Mouse (Mus musculus) cerebellum, adult 11 months (tissue): ENCODE measurements around the gene Wfdc6a.

Experiments used
- DNase-seq: peaks from one replicate; pipeline ENCODE4 v3.0.0; 2022

Wfdc6a gene

DNA sequence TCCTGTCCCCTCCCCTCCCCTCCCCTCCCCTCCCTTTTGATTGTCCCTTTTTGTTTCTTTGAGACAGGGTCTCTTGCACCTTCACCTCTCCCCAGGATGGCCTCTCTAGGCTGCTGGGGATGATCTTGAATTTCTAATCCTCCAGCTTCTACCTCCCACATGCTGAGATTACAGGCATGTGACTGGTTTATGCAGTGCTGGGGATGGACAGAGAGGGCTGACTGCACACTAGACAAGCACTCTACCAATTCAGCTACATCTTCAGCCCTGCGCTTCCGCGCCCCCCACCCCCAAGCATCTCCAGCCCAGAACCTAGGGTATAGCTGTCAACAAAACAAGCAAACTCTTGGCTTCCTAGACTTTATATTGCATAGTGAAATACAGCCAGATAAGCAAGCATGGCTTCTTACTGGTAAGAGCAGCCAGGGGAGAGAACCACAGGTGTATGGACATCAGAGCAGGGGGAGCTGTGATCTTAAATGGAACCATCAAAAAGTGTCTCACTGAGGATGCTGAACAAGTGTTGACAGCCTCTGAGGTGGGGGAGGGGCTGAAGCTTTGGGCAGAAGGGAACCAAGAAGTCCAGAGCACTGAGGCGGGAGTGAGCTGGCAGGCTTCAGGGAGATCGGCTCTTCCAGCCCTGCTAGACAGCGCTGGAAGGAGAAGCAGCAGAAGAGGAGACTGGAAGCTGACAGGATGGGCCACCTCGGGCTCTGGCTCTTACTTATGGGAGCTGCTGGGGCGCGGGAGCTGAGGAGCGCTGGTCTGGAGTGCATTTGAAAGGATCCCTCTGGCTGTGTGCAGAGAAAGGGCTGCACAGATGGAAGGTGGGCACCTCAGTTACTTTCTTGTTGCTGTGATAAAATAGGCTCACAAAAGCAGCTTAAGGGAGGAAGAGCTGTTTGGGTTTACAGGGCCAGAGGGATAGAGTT, 35.0 kb downstream of the Wfdc6a start:
- DNase-seq: no peak

GRCm38 (mm10) chr2:164549338-164549737, 35.9 kb downstream of the Wfdc6a start:
- DNase-seq: no peak

GRCm38 (mm10) chr2:164544454-164545097, 40.7 kb downstream of the Wfdc6a start:
- DNase-seq: no peak

DNA sequence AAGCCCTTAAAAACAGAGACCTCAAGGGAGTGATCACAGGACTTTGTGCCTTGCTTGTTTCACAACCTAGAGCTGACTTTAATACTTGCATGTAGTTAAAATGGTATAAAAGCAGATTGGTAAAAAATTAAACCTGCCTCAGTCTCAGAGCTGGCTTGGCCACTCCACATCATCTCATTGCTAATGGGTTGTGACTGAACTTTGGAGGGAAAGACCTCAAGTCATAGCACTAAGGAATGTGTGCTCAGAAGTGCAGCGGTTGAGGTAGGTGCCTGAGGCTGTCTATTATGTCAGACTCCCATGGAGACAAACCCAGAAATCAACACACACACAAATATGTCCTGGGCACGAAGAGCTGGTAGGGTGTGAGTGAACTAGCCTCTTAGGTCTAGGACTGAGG, 41.5 kb downstream of the Wfdc6a start:
- DNase-seq: no peak

DNA sequence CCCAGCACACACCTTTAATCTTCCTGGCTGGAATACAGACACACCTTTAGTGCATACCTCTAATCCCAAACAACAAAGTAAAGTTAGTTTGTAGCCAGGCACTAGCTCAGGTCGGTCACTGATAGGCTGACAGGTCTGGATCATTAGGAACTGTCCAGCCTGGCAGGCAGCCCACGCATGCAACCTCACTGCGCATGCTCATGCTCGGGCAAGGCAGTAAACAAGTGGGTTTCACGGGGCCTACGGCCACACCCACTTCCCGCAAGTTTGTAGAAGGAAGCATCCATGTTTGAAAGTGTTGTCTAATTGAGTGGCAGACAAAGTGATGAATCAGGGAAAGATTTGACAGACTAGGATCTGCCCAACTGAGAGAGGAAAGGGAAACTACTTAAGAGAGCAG, 42.6 kb downstream of the Wfdc6a start:
- no peak for DNase-seq

DNA sequence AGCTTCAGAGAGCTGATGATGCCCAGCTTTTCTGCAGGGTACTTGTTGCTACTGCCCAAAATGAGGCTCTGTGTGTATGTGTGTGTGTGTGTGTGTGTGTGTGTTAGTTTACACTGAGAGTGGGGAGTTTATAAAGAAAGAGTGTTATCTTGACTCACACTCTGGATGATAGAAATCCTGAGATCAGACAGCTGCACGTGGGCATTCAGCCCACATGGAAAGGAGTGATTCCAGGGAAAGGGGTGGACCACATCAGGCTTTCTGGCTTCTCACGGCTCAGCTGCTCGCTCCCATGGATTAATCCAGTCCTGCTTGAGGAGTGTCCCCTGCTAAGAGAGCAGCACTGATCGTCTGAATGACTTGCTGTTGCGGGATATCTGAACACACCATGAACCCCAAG, 43.1 kb downstream of the Wfdc6a start:
- DNase-seq: no peak

- no peak for DNase-seq
Measured at GRCm38 (mm10) chr2:164540652-164541427, 44.4 kb downstream of the Wfdc6a start.

GRCm38 (mm10) chr2:164537003-164537402, 48.2 kb downstream of the Wfdc6a start:
- DNase-seq: no peak

DNA sequence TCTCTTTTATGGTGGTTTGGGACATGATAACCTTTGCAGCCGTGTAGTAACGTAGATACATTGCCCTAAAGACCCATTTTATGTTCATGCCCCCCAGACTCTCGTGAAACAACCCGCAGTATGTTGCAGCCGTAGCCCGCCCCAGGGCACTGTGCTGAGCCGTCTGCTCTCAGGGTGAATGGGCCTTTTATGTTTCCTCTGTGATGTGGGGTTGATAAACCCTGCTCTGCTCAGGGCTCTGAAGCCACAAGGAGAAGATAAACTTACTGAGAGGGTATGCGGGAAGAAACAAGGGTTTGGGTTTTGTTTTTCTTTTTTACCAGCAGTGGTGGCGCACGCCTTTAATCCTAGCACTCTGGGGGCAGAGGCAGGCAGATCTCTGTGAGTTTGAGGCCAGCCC, 50.9 kb downstream of the Wfdc6a start:
- DNase-seq: no peak

GRCm38 (mm10) chr2:164531169-164531568, 54.1 kb downstream of the Wfdc6a start:
- DNase-seq: peak; percentile 66
